Mouse (Mus musculus) natural killer cell, adult 2 months (primary cell): Measurements from ENCODE around the gene Mettl4.

Experiments used
- DNase-seq, 2 experiments: peaks; one replicate each; pipeline ENCODE4 v3.0.0; 2022; ENCODE audit warnings: low spot score in 2 of 2

Mettl4 gene

GRCm38 (mm10) chr17:94749466-94750135 is at the start of gene Mettl4:
Gene Mettl4 (minus strand): TSS chr17:94750019.
- peak; percentile 87 to 90 for DNase-seq

GRCm38 (mm10) chr17:94778871-94779482 is 29.2 kb upstream of the Mettl4 start:
- no peak for DNase-seq

DNA sequence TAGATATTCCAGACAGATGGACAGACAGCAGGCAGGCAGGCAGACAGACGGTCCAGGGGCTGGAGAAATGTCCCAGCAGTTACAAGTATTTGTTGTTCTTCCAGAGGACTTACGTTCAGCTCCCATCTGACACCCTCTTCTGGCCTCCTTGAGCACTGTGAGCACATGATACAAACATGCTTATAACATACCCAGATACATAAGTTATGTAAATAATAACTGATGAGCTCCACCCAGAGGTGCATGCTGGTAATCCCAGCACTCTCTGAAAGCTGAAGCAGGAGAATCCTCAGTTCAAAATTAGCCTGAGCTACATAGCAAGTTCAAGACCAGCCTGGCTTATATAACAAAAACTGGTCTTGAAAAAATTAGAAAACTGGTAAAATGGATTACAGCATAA is 18.7 kb upstream of the Mettl4 start:
- no peak for DNase-seq

DNA sequence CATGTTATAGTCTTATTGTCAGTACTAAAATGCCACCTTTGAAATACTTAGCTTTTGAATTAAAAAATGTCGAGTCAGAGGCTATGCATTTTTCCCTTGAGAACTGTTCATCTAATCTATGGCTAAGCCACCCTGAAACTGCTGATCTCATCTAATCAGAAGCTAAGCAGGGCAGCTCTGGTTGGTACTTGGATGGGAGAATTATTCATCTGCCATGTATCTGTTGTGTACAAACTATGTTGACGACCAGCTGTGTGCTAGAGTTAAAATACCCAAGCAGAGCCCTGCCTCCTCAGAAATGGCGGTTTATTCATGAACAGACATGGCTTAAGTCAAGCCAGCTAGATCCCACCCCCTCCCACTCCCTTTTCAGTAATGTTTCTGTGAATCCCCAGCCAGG is 14.9 kb upstream of the Mettl4 start:
- no peak for DNase-seq

GRCm38 (mm10) chr17:94764011-94764410 is 14.2 kb upstream of the Mettl4 start:
- DNase-seq = no peak

DNA sequence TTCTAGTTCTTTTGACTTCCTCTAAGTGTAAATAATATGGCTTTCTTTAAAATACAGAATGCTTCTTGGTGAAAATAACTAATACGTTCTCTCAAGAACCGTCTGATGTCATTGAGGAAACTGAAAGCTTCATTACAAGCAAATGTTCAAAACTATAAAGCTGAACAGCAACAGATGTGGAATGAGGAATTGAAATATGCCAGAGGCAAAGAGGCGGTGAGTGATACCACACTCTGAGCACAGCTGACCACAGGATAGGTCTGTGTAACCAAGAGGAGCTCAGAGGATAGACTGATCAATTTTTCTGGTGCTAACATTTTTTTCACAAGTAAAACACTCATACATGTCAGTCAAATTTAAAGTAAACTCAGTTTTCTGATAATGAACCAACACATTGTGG is 12.6 kb upstream of the Mettl4 start:
- DNase-seq = no peak

GRCm38 (mm10) chr17:94750136-94750729 is 414 bp upstream of the Mettl4 start:
- no peak for DNase-seq

DNA sequence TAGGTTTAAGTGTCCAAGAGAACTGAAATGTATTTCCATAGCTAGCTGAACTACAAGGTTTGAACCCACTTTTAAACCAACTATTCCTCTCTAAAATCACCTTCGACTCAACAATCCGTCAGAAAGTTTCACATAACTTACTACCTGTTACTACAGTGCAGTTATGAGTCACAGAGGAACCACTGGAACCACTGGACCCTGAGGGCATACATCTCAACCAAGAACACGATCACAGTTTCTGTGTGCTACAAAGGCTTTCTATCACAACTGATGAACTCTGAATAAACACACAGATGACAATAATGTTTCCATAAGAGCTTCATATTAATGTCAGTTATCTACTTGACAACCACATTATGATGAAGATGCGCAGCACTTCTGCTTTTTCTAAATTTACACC is 11.6 kb downstream of the Mettl4 start:
- DNase-seq = no peak

DNA sequence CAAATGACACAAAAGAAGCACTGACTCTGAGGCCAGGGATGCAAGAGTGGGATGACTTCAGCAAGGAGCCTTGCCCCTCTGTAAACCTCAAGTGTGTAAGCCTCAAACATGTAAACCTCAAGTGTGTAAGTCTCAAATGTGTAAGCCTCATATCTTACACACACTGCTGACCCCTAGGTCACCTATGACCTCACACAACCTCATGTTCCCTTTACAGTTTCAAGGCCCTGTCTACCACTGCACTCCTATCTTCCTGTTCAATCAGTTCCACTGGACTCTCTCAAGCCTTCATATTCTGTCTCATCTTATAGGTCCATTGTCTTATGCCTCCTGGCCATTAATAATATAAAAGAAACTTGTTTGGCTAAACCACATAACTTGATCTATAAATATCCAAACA is 13.9 kb downstream of the Mettl4 start:
- DNase-seq = no peak

DNA sequence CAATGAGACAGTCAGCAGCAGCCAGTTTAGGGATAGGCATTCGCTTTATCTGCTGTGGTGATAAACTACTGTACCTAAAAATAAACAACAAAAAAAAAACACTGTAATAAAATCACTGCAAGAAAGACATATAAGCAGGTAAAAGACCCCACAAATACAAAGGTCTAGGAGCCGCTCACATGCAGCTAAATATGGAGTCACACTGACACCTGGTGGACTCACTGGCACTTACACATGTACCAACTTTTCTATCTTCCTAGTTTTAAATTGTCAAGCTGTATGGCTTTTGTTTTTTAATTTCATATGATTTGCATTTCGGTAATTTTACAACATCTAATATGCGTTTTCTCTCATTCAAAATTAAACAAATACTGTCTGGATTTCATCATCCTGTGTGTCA is 14.4 kb downstream of the Mettl4 start:
- DNase-seq = no peak

DNA sequence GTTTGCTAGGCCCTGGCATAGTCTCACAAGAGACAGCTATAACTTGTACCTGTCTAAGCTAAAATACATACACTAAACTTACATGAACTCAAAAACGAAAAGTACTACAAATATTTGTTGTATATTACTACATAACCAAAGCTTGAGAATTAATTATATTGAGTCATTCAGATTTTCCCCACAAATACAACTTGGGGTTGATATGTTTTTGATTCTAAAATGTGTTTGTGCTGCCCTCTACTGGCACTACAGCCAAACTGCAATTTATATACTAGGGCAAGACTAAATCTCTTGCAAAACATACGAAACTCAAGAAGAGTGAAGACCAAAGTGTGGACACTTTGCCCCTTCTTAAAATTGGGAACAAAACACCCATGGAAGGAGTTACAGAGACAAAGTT is 19.4 kb downstream of the Mettl4 start:
- peak in 1 of 2 experiments; percentile 8 for DNase-seq

- DNase-seq = no peak
These were observed 23.1 kb downstream of the Mettl4 start for GRCm38 (mm10) chr17:94726750-94727149.

DNA sequence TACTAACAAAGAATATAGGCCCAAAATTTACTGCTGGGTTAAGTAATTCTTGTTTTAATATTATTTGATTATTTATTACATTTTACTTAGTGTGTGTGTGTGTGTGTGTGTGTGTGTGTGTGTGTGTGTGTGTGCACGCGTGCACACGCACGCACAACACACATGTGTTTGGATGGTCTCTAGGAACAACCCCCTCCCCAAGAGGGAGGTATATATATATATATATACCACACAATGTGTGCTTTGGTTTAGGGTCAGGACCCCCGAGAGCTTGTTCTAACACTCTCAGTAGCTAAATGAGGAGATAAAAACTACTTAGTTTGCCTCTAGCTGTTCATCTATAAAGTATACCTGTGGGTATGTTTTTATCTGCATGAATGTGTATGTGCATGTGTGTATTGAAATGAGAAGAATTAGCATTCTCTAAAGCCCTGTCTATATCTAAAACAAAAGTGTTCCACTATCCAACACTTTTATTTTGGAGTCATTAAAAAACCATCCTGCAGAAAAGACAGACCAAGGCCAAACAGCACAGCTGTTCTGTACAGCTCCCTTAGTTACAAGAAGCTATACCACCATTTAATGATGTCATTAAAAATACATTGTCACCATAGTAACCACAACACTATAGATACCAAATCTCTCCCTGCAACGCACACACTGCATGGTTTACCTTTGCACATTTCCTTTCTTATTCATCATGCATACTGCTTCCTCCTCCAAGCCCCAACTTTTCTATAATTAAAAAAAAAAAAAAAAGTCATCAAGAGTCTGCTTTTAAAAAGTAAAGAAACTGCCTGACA is 76.1 kb downstream of the Mettl4 start:
- no peak for DNase-seq
